Mouse (Mus musculus) heart, embryonic 13.5 days (tissue): ENCODE data around the gene Mlycd. TPM values are rescaled to one million over a fixed set of nuclear protein-coding genes. Genes with fewer than 3 reads are reported as not detected.
"Not testable (repeated sequence)": the region's sequence is repeated elsewhere in the genome, so short reads cannot be mapped to it uniquely, and the experiment has no call there.

Experiments
- ATAC-seq: fragments of 200-750 bp; cut with Nextera tagmentation; 2 replicates; pipeline ENCODE4 v1.8.0; 2017; ENCODE audit warnings: moderate TSS enrichment; ENCODE audit not compliant: insufficient number of reproducible peaks, low FRiP score, low TSS enrichment; ENCODE audit errors: extremely low read depth
- H3K27ac ChIP-seq: fragments of 300-500 bp; sonication (generic); replicated peaks from 2 replicates; pipeline ENCODE4 v1.5.1; 2015; ENCODE audit warnings: moderate library complexity, mild to moderate bottlenecking, inconsistent platforms
- H3K27me3 ChIP-seq: fragments of 300-500 bp; sonication (generic); replicated peaks from 2 replicates; pipeline ENCODE4 v1.6.1; 2015; ENCODE audit warnings: mild to moderate bottlenecking, inconsistent platforms
- H3K36me3 ChIP-seq: fragments of 300-500 bp; sonication (generic); 2 replicates; pipeline ENCODE4 v1.6.1; 2015; ENCODE audit warnings: mild to moderate bottlenecking, inconsistent platforms
- H3K4me1 ChIP-seq: fragments of 300-500 bp; sonication (generic); 2 replicates; pipeline ENCODE4 v1.6.1; 2015; ENCODE audit warnings: inconsistent platforms
- H3K4me2 ChIP-seq: fragments of 300-500 bp; sonication (generic); 2 replicates; pipeline ENCODE4 v1.6.1; 2015; ENCODE audit warnings: inconsistent platforms, mild to moderate bottlenecking, moderate library complexity
- H3K4me3 ChIP-seq: fragments of 300-500 bp; sonication (generic); 2 replicates; pipeline ENCODE4 v1.5.1; 2015; ENCODE audit warnings: moderate library complexity, mild to moderate bottlenecking, inconsistent platforms
- H3K9ac ChIP-seq: fragments of 300-500 bp; sonication (generic); 2 replicates; pipeline ENCODE4 v1.6.1; 2015; ENCODE audit warnings: inconsistent platforms, mild to moderate bottlenecking, moderate library complexity
- H3K9me3 ChIP-seq: fragments of 300-500 bp; sonication (generic); 2 replicates; pipeline ENCODE4 v1.6.1; 2016; ENCODE audit warnings: inconsistent platforms
- WGBS: fragments of 180-500 bp; shearing (Covaris S2); methylation state at CpG from one replicate; pipeline ENCODE4 v1.1.7; 2015; ENCODE audit warnings: mixed read lengths; 5-methylcytosine and 5-hydroxymethylcytosine counted together
- polyA plus RNA-seq: library from polyadenylated mRNA; unstranded; fragments of >200 nt; fragmentation: Nextera tagmentation; extraction: Ambion mirVana; gene quantifications from 2 replicates; pipeline ENCODE4 v1.2.1, GENCODE M21; 2015

The Mlycd gene
- 17.0 and 17.1 TPM in 2 replicates for polyA plus RNA-seq

- Histone ChIP-seq H3K9me3 (no peaks in the 10 kb centered on the region), H3K27ac (peak within 1 kb of the TSS; percentile 90), H3K4me3 (peak within 1 kb of the TSS; percentile 89), H3K4me1 (peaks cover 30% of the 10 kb centered on the region), H3K9ac (peak within 1 kb of the TSS; percentile 96), H3K4me2 (peak within 1 kb of the TSS; percentile 99), H3K36me3 (peaks cover 8% of the 10 kb centered on the region), H3K27me3 (peaks cover 10% of the 10 kb centered on the region; the same call in 1 of the 2 replicates)
- WGBS: 2% methylated on average over 44 of the region's 44 CpGs
- ATAC-seq: peak; percentile 85
Measured at GRCm38 (mm10) chr8:119394524-119395026, at the start of gene Mlycd. Mlycd (plus strand) TSS chr8:119394878.

DNA sequence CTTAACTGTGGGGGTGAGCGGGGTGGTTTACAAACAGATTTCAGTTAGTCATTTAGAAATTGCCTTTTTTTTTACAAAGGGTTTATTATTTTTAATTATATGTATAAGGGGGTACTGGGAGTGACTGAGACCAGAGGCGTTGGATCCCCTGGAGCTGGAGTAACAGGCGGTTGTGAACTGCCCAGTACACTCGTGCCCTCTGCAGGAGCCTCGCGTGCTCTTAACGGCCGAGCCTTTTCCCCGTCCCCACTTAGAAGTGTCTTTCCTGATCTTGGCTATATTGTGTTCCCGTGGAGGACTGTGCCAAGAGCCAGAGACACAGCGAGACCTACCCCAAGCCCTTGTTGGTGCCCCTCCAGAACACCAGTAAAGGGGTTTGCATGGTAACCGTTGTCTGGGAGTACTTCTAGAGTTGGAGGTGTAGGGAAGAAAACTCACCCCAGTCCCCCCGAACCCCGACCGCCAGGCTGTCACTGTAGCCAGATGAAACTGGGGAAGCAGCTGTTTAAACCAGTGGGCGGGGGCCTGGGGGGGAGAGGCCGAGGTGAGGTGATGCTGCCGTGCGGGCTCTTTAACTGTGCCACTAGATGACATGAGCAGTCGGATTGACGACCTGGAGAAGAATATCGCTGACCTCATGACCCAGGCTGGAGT lies 49.5 kb upstream of the Mlycd start:
- peak overlapping the region; percentile 91 for H3K9ac ChIP-seq
- no peak overlapping the region for H3K27ac ChIP-seq
- H3K4me3 ChIP-seq: peak overlapping the region; percentile 75
- peak overlapping the region; percentile 78 for H3K4me2 ChIP-seq
- peaks cover 4% of the 10 kb centered on the region; the same call in 1 of the 2 replicates for H3K9me3 ChIP-seq
- H3K36me3 ChIP-seq: peaks cover 44% of the 10 kb centered on the region
- H3K27me3 ChIP-seq: peaks cover 4% of the 10 kb centered on the region; the same call in 1 of the 2 replicates
- no peak for ATAC-seq
- peaks cover 8% of the 10 kb centered on the region for H3K4me1 ChIP-seq
- 43% methylated on average over 22 of the region's 22 CpGs for WGBS

DNA sequence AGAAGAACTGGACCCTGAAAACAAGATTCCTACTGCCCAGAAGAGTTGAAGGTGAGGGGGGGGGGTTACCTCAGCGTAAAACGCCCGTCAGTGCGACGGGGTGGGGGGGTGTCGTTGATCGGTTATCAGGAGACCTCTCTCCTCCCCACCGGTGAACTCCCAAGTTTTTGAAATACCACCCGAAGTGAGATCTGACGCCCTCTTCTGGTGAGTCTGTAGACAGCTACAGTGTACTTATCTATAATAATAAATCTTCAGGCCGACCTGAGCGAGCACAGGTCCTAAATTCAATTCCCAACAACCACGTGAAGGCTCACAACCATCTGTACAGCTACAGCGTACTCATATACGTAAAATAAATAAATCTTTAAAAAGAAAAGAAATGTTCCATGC lies 49.0 kb upstream of the Mlycd start:
- H3K4me1 ChIP-seq: peaks cover 8% of the 10 kb centered on the region
- peaks cover 44% of the 10 kb centered on the region for H3K36me3 ChIP-seq
- peak overlapping the region; percentile 78 for H3K4me2 ChIP-seq
- H3K4me3 ChIP-seq: peak overlapping the region; percentile 75
- H3K27me3 ChIP-seq: peaks cover 4% of the 10 kb centered on the region; the same call in 1 of the 2 replicates
- H3K9me3 ChIP-seq: peaks cover 4% of the 10 kb centered on the region; the same call in 1 of the 2 replicates
- 73% methylated on average over 15 of the region's 15 CpGs for WGBS
- no peak overlapping the region for H3K27ac ChIP-seq
- ATAC-seq: no peak
- H3K9ac ChIP-seq: no peak overlapping the region

DNA sequence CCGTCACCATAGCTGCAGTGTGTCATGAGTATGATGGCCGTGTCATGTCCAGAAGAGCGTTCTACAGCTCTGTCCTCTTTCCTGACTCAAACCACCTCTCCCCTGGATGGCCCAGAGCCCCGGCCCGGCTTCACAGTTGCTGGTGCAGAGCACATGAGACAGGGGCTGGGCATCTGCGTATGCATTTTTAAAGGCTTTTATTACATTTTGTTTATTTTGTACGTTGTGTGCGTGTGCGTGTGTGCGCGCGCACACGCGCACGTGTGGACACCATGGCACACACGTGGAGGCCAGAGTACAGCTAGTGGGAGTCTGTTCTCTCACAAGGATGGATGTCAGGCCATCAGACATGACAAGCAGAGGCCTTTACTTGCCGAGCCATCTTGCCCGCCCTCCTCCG lies 43.0 kb upstream of the Mlycd start:
- 84% methylated on average over 19 of the region's 19 CpGs for WGBS
- no peak overlapping the region for H3K9ac ChIP-seq

DNA sequence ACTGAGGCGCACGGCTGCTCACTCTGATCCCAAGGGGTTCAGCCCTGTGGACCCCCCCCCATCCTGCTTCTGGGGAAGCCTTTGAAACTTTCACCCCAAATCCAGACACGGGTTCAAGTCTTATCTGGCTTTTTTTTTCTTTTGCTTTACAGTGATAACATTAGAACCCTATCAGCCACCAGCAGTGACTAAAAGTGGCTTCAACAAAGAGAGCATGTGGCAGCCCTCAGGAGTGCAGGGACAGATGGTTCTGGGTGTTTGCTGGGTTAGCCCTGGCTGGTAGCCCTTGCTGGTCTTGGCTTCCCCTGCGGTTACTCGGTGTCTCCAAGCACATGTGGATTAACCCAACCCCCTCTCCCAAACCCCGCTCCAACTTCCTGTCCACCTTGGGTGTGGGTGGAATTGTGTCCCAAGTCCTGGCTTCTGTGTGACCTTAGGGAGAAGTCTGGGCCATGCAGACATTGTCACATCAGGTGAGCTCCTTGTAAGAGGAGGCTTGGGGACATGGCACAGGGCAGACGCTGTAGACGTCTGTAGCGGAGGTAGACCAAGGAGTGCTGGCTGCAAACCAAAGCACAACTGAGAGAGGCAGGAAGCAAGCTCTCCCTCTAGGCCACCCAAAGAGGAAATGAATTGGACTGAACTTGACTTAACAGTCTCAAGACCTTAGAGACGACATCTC lies 41.6 kb upstream of the Mlycd start:
- Histone ChIP-seq H3K4me1 (0 out of 2 replicates have a peak, but pooled peaks cover 7% of the 10 kb centered on the region), H3K27me3 (no peaks in the 10 kb centered on the region), H3K9ac (no peak overlapping the region), H3K27ac (no peak overlapping the region), H3K4me2 (no peak overlapping the region), H3K36me3 (peaks cover 26% of the 10 kb centered on the region), H3K9me3 (no peaks in the 10 kb centered on the region), H3K4me3 (no peak overlapping the region)
- WGBS: 53% methylated on average over 10 of the region's 10 CpGs
- no peak for ATAC-seq

More for the DNA sequence above, 43.0 kb upstream of the Mlycd start:
- no peak for ATAC-seq
- no peak overlapping the region for H3K4me2 ChIP-seq
- H3K27ac ChIP-seq: no peak overlapping the region
- H3K27me3 ChIP-seq: no peaks in the 10 kb centered on the region
- no peaks in the 10 kb centered on the region for H3K9me3 ChIP-seq
- peaks cover 41% of the 10 kb centered on the region for H3K36me3 ChIP-seq
- H3K4me3 ChIP-seq: no peak overlapping the region
- 0 out of 2 replicates have a peak, but pooled peaks cover 7% of the 10 kb centered on the region for H3K4me1 ChIP-seq

- no peak for ATAC-seq
Measured at GRCm38 (mm10) chr8:119353659-119354023, 41.0 kb upstream of the Mlycd start.

DNA sequence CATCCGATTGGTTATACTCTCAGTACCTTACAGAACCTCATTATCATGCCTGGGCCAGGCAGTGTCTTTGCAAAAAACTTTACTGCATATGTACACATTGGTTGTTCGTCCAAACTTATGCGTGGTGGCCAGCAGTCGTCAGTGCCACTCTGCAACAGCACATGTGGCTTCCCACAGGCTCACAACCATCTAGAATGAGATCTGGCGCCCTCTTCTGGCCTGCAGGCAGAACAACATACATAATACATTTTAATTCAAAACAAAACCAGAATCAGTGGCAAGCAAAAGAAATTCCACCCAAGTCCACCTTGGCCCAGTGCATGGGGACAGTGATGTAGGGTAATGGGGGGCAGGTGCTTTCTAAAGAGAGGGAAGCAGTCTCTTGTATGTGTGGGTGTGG lies 38.0 kb upstream of the Mlycd start:
- ATAC-seq, H3K27me3 ChIP-seq, H3K36me3 ChIP-seq, H3K4me1 ChIP-seq, H3K9me3 ChIP-seq, H3K4me2 ChIP-seq, H3K9ac ChIP-seq, H3K27ac ChIP-seq, H3K4me3 ChIP-seq: not testable (repeated sequence)
- 61% methylated on average over 5 of the region's 5 CpGs for WGBS

More at GRCm38 (mm10) chr8:119353659-119354023, 41.0 kb upstream of the Mlycd start:
- Histone ChIP-seq H3K4me3 (no peak overlapping the region), H3K9me3 (no peaks in the 10 kb centered on the region), H3K4me2 (no peak overlapping the region), H3K36me3 (peaks cover 21% of the 10 kb centered on the region), H3K27ac (no peak overlapping the region), H3K4me1 (0 out of 2 replicates have a peak, but pooled peaks cover 7% of the 10 kb centered on the region), H3K27me3 (no peaks in the 10 kb centered on the region), H3K9ac (no peak overlapping the region)
- WGBS: 76% methylated on average over 6 of the region's 6 CpGs

DNA sequence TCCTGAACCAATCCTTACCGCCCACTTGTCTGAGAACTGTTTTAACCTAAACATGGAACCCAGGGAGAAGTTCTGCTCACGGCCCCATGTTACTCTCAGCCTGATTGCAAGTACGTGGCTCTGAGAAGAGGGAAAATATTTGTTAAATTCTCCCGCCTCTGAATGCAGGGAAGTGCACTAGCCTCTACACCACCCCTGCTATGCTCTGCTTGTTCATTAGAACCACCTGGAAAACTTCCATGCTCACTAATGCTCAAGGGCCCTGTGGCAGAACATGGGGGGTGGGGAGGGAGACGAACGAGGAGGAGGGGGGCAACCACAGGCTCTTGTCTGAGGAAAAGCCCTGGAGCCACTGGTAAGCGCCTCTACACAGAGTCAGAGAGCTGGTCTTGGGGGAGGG lies 36.5 kb upstream of the Mlycd start:
- 0 out of 2 replicates have a peak, but pooled peaks cover 5% of the 10 kb centered on the region for H3K4me1 ChIP-seq
- no peak for ATAC-seq
- no peaks in the 10 kb centered on the region for H3K9me3 ChIP-seq
- no peaks in the 10 kb centered on the region for H3K36me3 ChIP-seq
- H3K9ac ChIP-seq: no peak overlapping the region
- 73% methylated on average over 7 of the region's 7 CpGs for WGBS
- H3K4me3 ChIP-seq: no peak overlapping the region
- H3K27me3 ChIP-seq: no peaks in the 10 kb centered on the region
- no peak overlapping the region for H3K4me2 ChIP-seq
- H3K27ac ChIP-seq: no peak overlapping the region

DNA sequence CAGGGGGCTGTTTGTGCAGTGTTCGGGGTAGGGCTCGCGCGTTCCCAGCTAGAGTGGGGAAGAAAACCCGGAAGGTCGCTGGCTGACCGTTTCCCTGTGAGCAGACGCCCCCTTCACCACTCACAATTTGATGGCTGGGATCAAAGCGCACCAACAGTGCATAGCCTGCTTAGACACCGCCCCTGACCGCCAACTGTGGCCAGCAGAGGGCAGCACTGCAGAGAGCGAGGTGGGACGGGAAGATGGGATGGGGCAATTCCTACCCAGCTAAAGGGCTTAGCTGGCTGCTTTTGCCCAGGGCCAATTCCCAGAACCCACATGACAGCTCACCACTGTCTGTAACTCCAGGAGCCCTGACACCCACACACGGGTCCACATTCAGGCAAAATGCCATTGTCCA lies 35.8 kb upstream of the Mlycd start:
- Histone ChIP-seq H3K9me3 (no peaks in the 10 kb centered on the region), H3K9ac (no peak overlapping the region), H3K36me3 (no peaks in the 10 kb centered on the region), H3K4me2 (no peak overlapping the region), H3K4me3 (no peak overlapping the region), H3K27ac (no peak overlapping the region), H3K27me3 (no peaks in the 10 kb centered on the region), H3K4me1 (no peaks in the 10 kb centered on the region)
- ATAC-seq: no peak
- 37% methylated on average over 14 of the region's 14 CpGs for WGBS

DNA sequence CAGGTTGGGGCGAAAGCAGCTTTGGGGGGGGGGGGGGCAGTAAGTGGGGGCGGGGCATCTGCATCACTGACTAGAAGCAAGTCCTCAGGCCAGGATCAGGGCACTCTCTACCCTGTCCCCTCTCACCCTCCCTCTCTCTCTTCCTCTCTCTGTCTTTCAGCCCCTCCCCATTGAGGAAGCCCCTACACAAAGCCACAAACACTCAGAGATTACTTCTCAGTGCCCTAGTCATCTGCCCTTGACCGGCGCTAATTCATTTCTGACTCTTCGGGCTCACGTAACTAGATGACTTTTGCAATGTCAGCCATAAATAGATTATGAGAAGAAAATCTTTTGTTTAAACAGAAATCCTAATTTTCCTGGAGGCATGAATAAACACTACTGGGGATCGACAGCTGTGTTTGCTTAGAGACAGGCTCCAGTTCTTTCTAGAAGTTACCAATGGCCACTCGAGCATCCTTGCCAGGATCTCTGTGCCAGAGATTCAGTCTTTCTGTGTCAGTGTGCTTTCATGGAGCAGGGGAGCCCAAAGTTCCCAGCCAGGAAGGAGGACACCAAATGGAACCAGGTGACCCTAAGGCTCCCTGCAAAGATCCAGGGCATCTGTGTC lies 33.9 kb upstream of the Mlycd start:
- no peaks in the 10 kb centered on the region for H3K9me3 ChIP-seq
- no peak for ATAC-seq
- no peaks in the 10 kb centered on the region for H3K36me3 ChIP-seq
- H3K4me1 ChIP-seq: no peaks in the 10 kb centered on the region
- H3K4me2 ChIP-seq: no peak overlapping the region
- 64% methylated on average over 8 of the region's 8 CpGs for WGBS
- no peak overlapping the region for H3K9ac ChIP-seq
- no peaks in the 10 kb centered on the region for H3K27me3 ChIP-seq
- H3K27ac ChIP-seq: no peak overlapping the region
- H3K4me3 ChIP-seq: no peak overlapping the region

DNA sequence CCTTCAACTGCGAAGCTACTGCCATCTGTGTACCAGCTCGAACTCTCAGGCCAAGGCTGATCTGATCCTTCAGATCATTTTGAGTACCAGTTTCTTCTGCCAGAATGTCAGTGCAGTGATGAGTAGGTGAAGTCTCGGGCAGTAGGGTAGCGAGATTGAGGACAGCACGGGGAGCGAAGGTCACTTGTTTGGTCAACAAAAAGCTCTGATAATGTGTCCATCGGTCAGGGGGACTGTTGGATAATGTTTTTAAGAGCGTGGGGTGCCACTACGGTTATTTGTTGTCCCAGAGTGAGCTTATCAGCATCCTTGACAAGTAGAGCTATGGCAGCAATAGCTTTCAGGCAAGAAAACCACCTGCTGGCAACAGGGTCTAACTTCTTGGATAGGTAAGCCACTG lies 20.0 kb upstream of the Mlycd start:
- H3K36me3 ChIP-seq, H3K9ac ChIP-seq, H3K9me3 ChIP-seq, H3K27ac ChIP-seq, H3K4me2 ChIP-seq, H3K27me3 ChIP-seq, H3K4me1 ChIP-seq, ATAC-seq, H3K4me3 ChIP-seq: not testable (repeated sequence)
- WGBS: 71% methylated on average over 9 of the region's 9 CpGs
